In genomic region chr1:120430171-120430570, GRCm38 (mm10) we compare ENCODE assay signal across 23 mouse cellular contexts.
A peak's percentile ranks its signal among the peaks of the same experiment; 100 is the strongest.
DNase-seq lines count a peak whose midpoint lies in the region; ATAC-seq lines count a peak whose summit lies in the region.
"Had no signal": no experiment of that assay in that cellular context is flagged by ENCODE, and none has a peak within 500 bp of the region (broad histone marks: within the 10 kb centered on the region; RNA-seq: fewer than 3 reads in every experiment).

No protein-coding gene starts in this region.

- DNase-seq in 3134 (ENCODE audit: extremely low read depth, insufficient read length, low spot score) = peak; percentile 61
- DNase-seq in 3T3-L1 (ENCODE audit: low read depth, low spot score) = peak; percentile 83
- peak; percentile 14 for DNase-seq in adipocyte (ENCODE audit: low spot score)
- no peak for DNase-seq in urinary bladder, postnatal 4 days (ENCODE audit: low spot score in 2 of 2)
- DNase-seq in kidney, postnatal 4 days = no peak
- no peak for DNase-seq in retina, embryonic 14.5 days (ENCODE audit: low spot score)
- DNase-seq in layer of hippocampus, adult 9-11 months = no peak
- DNase-seq: adrenal gland, postnatal 10 days; adrenal gland, postnatal 36 days; B cell, adult 2 months; cerebellum, adult 18-20 months; cerebellum, adult 9-10 months; cerebellum, postnatal 14 days; gastrocnemius, postnatal 10 days; gastrocnemius, postnatal 36 days; heart, adult 11 months; heart, postnatal 10 days; heart, postnatal 36 days had no signal

- ATAC-seq in granulocyte monocyte progenitor cell, adult 5-6 weeks (replicated peaks; ENCODE audit: poor library complexity, severe bottlenecking) = peak; percentile 25; the same call in 1 of the 2 replicates
- ATAC-seq: activated CD4-positive, CD25-positive, alpha-beta regulatory T cell, adult 4 months; forebrain, embryonic 15.5 days; hindbrain, postnatal 0 days; inflammation-experienced regulatory T-cells, adult 6 months had no signal

Comparison
In these comparisons a context has a peak if more than half of its experiments do, and no peak if none do; other contexts are left out.
1. DNase-seq: peak in 3134 (single experiment), 3T3-L1 (single experiment) and adipocyte (single experiment); none in urinary bladder, postnatal 4 days (0 of 2), kidney, postnatal 4 days (0 of 2), retina, embryonic 14.5 days (single experiment) and layer of hippocampus, adult 9-11 months (single experiment).